Mouse (Mus musculus) lung, postnatal 0 days (tissue): ENCODE results near the gene Krtap5-2. TPM values are rescaled to one million over a fixed set of nuclear protein-coding genes. Genes with fewer than 3 reads are reported as not detected.
"Not testable (repeated sequence)": the region's sequence is repeated elsewhere in the genome, so short reads cannot be mapped to it uniquely, and the experiment has no call there.

Source experiments
- ATAC-seq: fragments of 200-750 bp; cut with Nextera tagmentation; 2 replicates; pipeline ENCODE4 v1.8.0; 2017; ENCODE audit warnings: moderate library complexity
- DNase-seq: peaks from one replicate; pipeline ENCODE4 v3.0.0-alpha.2; 2016; ENCODE audit warnings: low spot score
- H3K27ac ChIP-seq: fragments of 300-500 bp; sonication (generic); 2 replicates; pipeline ENCODE4 v1.5.1; 2014; ENCODE audit warnings: antibody characterized with exemption, mild to moderate bottlenecking, low read length, mixed read lengths
- H3K27me3 ChIP-seq: fragments of 300-500 bp; sonication (generic); replicated peaks from 2 replicates; pipeline ENCODE4 v1.6.1; 2014; ENCODE audit warnings: low read length, mixed read lengths; ENCODE audit not compliant: insufficient read depth
- H3K36me3 ChIP-seq: fragments of 300-500 bp; sonication (generic); 2 replicates; pipeline ENCODE4 v1.6.1; 2014; ENCODE audit warnings: low read length, mixed read lengths; ENCODE audit not compliant: insufficient read depth
- H3K4me1 ChIP-seq: fragments of 300-500 bp; sonication (generic); 2 replicates; pipeline ENCODE4 v1.6.1; 2014; ENCODE audit warnings: antibody characterized with exemption, low read depth, low read length, mixed read lengths; ENCODE audit not compliant: insufficient read depth
- H3K4me2 ChIP-seq: fragments of 300-500 bp; sonication (generic); replicated peaks from 2 replicates; pipeline ENCODE4 v1.6.1; 2014; ENCODE audit warnings: low read depth, mild to moderate bottlenecking, low read length, moderate library complexity, mixed read lengths
- H3K4me3 ChIP-seq: fragments of 300-500 bp; sonication (generic); 2 replicates; pipeline ENCODE4 v1.5.1; 2014; ENCODE audit warnings: low read depth, low read length
- H3K9ac ChIP-seq: fragments of 300-500 bp; sonication (generic); replicated peaks from 2 replicates; pipeline ENCODE4 v1.6.1; 2014; ENCODE audit warnings: low read depth, mild to moderate bottlenecking
- H3K9me3 ChIP-seq: fragments of 300-500 bp; sonication (generic); 2 replicates; pipeline ENCODE4 v1.6.1; 2016; ENCODE audit warnings: low read length, mixed read lengths
- CTCF ChIP-seq: IDR thresholded peaks from 2 replicates; pipeline ENCODE4 v1.5.1; 2016; ENCODE audit warnings: antibody characterized with exemption, mild to moderate bottlenecking
- EP300 ChIP-seq: IDR thresholded peaks from 2 replicates; pipeline ENCODE4 v1.6.1; 2016; ENCODE audit warnings: antibody characterized with exemption, mild to moderate bottlenecking, control low read depth
- WGBS: fragments of 180-500 bp; shearing (Covaris S2); extraction: QIAGEN DNeasy Blood & Tissue Kit; methylation state at CpG from one replicate; pipeline ENCODE4 v1.1.7; 2014; 5-methylcytosine and 5-hydroxymethylcytosine counted together
- polyA plus RNA-seq: library from polyadenylated mRNA; unstranded; fragments of >200 nt; fragmentation: Nextera tagmentation; extraction: Ambion mirVana; gene quantifications from 2 replicates; pipeline ENCODE4 v1.2.1, GENCODE M21; 2015

Krtap5-2 gene
- polyA plus RNA-seq, 1 experiment from 2014 or later: not detected

GRCm38 (mm10) chr7:142198748-142199147, 22.9 kb upstream of the Krtap5-2 start:
- Histone ChIP-seq H3K36me3 (no peaks in the 10 kb centered on the region), H3K4me2 (no peak overlapping the region), H3K27ac (no peak overlapping the region), H3K27me3 (no peaks in the 10 kb centered on the region), H3K9ac (no peak overlapping the region), H3K4me3 (no peak overlapping the region), H3K4me1 (no peaks in the 10 kb centered on the region), H3K9me3 (no peaks in the 10 kb centered on the region)
- ATAC-seq (no peak), DNase-seq (no peak)
- 78% methylated on average over 2 of the region's 2 CpGs for WGBS
- TF ChIP-seq EP300 (no peak), CTCF (no peak)

- H3K4me1 ChIP-seq: no peaks in the 10 kb centered on the region
- no peak within 1 kb of the TSS for H3K4me3 ChIP-seq
- H3K9ac ChIP-seq: no peak within 1 kb of the TSS
- H3K36me3 ChIP-seq: no peaks in the 10 kb centered on the region
- no peaks in the 10 kb centered on the region for H3K9me3 ChIP-seq
- ATAC-seq (no peak), DNase-seq (no peak)
- no peaks in the 10 kb centered on the region for H3K27me3 ChIP-seq
- TF ChIP-seq EP300: no peak
- no peak for TF ChIP-seq CTCF
- H3K27ac ChIP-seq: no peak within 1 kb of the TSS
- 12% methylated on average over 2 of the region's 2 CpGs for WGBS
- no peak within 1 kb of the TSS for H3K4me2 ChIP-seq
Observed at GRCm38 (mm10) chr7:142190289-142190688, 14.5 kb upstream of the Krtap5-2 start, which contains the start of gene Gm10153. TSS of gene Gm10153 (minus strand) at chr7:142190389.

- TF ChIP-seq CTCF (no peak), EP300 (no peak)
- ATAC-seq (no peak), DNase-seq (no peak)
- Histone ChIP-seq H3K4me2 (no peak overlapping the region), H3K36me3 (no peaks in the 10 kb centered on the region), H3K9me3 (no peaks in the 10 kb centered on the region), H3K4me3 (no peak overlapping the region), H3K9ac (no peak overlapping the region), H3K27ac (no peak overlapping the region), H3K4me1 (no peaks in the 10 kb centered on the region), H3K27me3 (no peaks in the 10 kb centered on the region)
- WGBS: 55% methylated on average over 2 of the region's 2 CpGs
Observed at GRCm38 (mm10) chr7:142188156-142188555, 12.4 kb upstream of the Krtap5-2 start.

- Histone ChIP-seq H3K9me3 (no peaks in the 10 kb centered on the region), H3K36me3 (no peaks in the 10 kb centered on the region), H3K27me3 (no peaks in the 10 kb centered on the region), H3K27ac (no peak overlapping the region), H3K4me1 (no peaks in the 10 kb centered on the region), H3K4me3 (no peak overlapping the region), H3K9ac (no peak overlapping the region), H3K4me2 (no peak overlapping the region)
- 19% methylated on average over 1 of the region's 1 CpGs for WGBS
- DNase-seq: no peak
- ATAC-seq: no peak
- TF ChIP-seq EP300 (no peak), CTCF (no peak)
Observed at GRCm38 (mm10) chr7:142181021-142181420, 5.2 kb upstream of the Krtap5-2 start.

DNA sequence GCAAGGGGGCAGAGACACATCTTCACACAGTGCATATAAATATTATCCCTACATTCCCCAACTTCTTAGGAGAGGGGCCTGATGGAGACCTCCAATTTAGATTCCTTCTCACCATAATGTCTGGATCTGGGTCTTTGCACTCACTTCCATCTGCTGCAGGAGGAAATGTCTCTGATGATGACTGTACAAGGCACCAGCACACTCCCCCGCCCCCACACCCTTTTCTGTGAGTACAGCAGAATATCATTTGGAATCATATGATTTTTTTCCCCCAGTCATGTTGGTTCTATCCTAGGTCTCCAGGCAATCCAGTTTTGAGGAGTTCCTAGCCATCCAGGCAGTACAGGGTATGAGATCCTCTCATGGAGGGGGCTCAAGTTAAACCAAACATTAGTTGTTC, 2.9 kb upstream of the Krtap5-2 start:
- H3K27ac ChIP-seq: no peak overlapping the region
- H3K4me1 ChIP-seq: no peaks in the 10 kb centered on the region
- TF ChIP-seq EP300 (no peak), CTCF (no peak)
- no peak for ATAC-seq
- no peaks in the 10 kb centered on the region for H3K9me3 ChIP-seq
- no peak overlapping the region for H3K9ac ChIP-seq
- no peak overlapping the region for H3K4me3 ChIP-seq
- no peaks in the 10 kb centered on the region for H3K36me3 ChIP-seq
- no peak overlapping the region for H3K4me2 ChIP-seq
- H3K27me3 ChIP-seq: no peaks in the 10 kb centered on the region
- no peak for DNase-seq
- 69% methylated on average over 1 of the region's 1 CpGs for WGBS

- DNase-seq (peak; percentile 12), ATAC-seq (no peak)
- Histone ChIP-seq H3K27ac (no peak overlapping the region), H3K9me3 (no peaks in the 10 kb centered on the region), H3K36me3 (no peaks in the 10 kb centered on the region), H3K4me2 (no peak overlapping the region), H3K4me1 (no peaks in the 10 kb centered on the region), H3K9ac (no peak overlapping the region), H3K4me3 (no peak overlapping the region), H3K27me3 (no peaks in the 10 kb centered on the region)
- WGBS: 46% methylated on average over 3 of the region's 3 CpGs
- TF ChIP-seq EP300: no peak
- peak; percentile 71 for TF ChIP-seq CTCF
Observed at GRCm38 (mm10) chr7:142169836-142170235, 6.0 kb downstream of the Krtap5-2 start.

DNA sequence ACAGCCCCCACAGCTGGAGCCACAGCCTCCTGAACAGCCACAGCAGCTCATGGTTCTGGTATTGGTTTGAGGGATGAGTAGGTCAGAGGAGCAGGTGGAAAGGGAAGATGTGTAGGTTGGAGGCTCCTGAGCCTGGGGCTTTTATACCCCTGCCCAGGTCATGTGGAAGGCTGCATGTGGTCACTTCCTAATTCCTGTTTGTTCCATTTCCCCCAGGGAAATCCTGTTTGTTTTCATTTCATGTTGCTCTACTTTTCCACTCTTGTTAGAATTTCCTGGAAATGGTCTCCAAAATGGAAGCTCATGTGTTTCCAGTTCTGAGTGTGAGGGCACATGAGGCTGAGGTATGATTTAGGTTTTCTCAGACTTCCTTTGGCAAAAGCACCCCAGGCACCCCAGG, 10.2 kb downstream of the Krtap5-2 start, which contains the start of gene Gm4553:
Gm4553 (minus strand) TSS at position 101 of the 400 bp plus-strand sequence.
- not testable (repeated sequence) for DNase-seq, H3K9ac ChIP-seq

More for the DNA sequence above, 10.2 kb downstream of the Krtap5-2 start, which contains the start of gene Gm4553:
- not testable (repeated sequence) for H3K36me3 ChIP-seq, H3K9me3 ChIP-seq, H3K27ac ChIP-seq, H3K4me3 ChIP-seq, ATAC-seq, H3K4me1 ChIP-seq, H3K27me3 ChIP-seq, H3K4me2 ChIP-seq
